Comparison of ENCODE assay signal across 19 mouse cellular contexts in the genomic region with DNA sequence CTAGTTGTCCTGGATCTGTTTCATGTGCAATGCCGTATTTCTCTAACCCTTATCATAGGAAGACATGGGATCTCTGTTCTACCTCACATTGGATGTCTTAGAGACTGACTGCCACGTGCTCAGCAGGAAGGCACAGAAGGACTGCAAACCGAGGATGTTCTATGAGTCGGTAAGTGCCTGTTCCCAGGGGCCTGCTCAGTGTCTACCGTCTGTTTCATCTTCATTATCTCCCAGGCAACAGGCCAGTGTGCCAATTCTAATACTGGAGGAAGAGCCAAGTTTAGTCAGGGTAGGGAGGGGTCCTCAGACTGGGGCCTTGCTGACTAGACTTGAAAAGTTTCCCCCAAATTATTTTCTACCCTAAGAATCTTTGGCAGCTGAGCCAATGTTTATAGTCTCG. TPM values are rescaled to one million over a fixed set of nuclear protein-coding genes. Genes with fewer than 3 reads are reported as not detected.
DNase-seq lines count a peak whose midpoint lies in the region; ATAC-seq and TF ChIP-seq lines count a peak whose summit lies in the region.
"Had no signal": no experiment of that assay in that cellular context is flagged by ENCODE, and none has a peak within 500 bp of the region (broad histone marks: within the 10 kb centered on the region; RNA-seq: fewer than 3 reads in every experiment).

No protein-coding gene starts in this region.

- H3K4me1 ChIP-seq in heart, embryonic 11.5 days (ENCODE audit: control insufficient read depth, insufficient read depth, low read length): no peaks in the 10 kb centered on the region
- no peaks in the 10 kb centered on the region for H3K4me1 ChIP-seq in neural tube, embryonic 13.5 days (replicated peaks)
- H3K4me1 ChIP-seq: liver, embryonic 12.5 days had no signal

- H3K27ac ChIP-seq in heart, embryonic 11.5 days (ENCODE audit: low read depth, low read length): no peak overlapping the region
- H3K27ac ChIP-seq in neural tube, embryonic 13.5 days (replicated peaks): no peak overlapping the region
- H3K27ac ChIP-seq in layer of hippocampus, adult 2 months: peak overlapping the region; percentile 72
- H3K27ac ChIP-seq: liver, embryonic 12.5 days had no signal

- WGBS in heart, embryonic 11.5 days (ENCODE audit: insufficient replicate concordance): 62% methylated on average over 6 of the region's 6 CpGs
- 56% methylated on average over 6 of the region's 6 CpGs for WGBS in neural tube, embryonic 13.5 days

- no peaks in the 10 kb centered on the region for H3K27me3 ChIP-seq in heart, embryonic 11.5 days (ENCODE audit: control insufficient read depth, insufficient read depth, low read length)
- H3K27me3 ChIP-seq in neural tube, embryonic 13.5 days: no peaks in the 10 kb centered on the region
- H3K27me3 ChIP-seq: liver, embryonic 12.5 days had no signal

- H3K9ac ChIP-seq in heart, embryonic 11.5 days (ENCODE audit: low read depth, low read length): no peak overlapping the region
- no peak overlapping the region for H3K9ac ChIP-seq in neural tube, embryonic 13.5 days
- H3K9ac ChIP-seq: liver, embryonic 12.5 days had no signal

- H3K9me3 ChIP-seq in heart, embryonic 11.5 days (replicated peaks; ENCODE audit: control insufficient read depth, low read length): no peaks in the 10 kb centered on the region
- H3K9me3 ChIP-seq in neural tube, embryonic 13.5 days: no peaks in the 10 kb centered on the region
- H3K9me3 ChIP-seq: liver, embryonic 12.5 days had no signal

- intact Hi-C loops in heart, postnatal 25 days (cut with DNase I): no loop called here

- no peak for TF ChIP-seq CTCF in layer of hippocampus, adult 2 months (conservative IDR thresholded peaks at IDR 0.05)

- H3K36me3 ChIP-seq in heart, embryonic 11.5 days (ENCODE audit: control insufficient read depth, insufficient read depth, low read length): no peaks in the 10 kb centered on the region
- no peaks in the 10 kb centered on the region for H3K36me3 ChIP-seq in neural tube, embryonic 13.5 days
- H3K36me3 ChIP-seq: liver, embryonic 12.5 days had no signal

- no peak overlapping the region for H3K4me3 ChIP-seq in heart, embryonic 11.5 days (ENCODE audit: low read depth, low read length)
- H3K4me3 ChIP-seq in neural tube, embryonic 13.5 days: no peak overlapping the region
- no peak overlapping the region for H3K4me3 ChIP-seq in layer of hippocampus, adult 2 months
- H3K4me3 ChIP-seq: liver, embryonic 12.5 days had no signal

- no peak for ATAC-seq in heart, embryonic 11.5 days (replicated peaks; ENCODE audit: insufficient number of reproducible peaks, low FRiP score, low TSS enrichment)
- peak; percentile 56; the same call in 1 of the 2 replicates for ATAC-seq in neural tube, embryonic 13.5 days (ENCODE audit: low read depth)
- ATAC-seq in activated CD4-positive, CD25-positive, alpha-beta regulatory T cell, adult 4 months: no peak
- ATAC-seq: liver, embryonic 12.5 days; lung, postnatal 0 days had no signal

- no peak overlapping the region for H3K4me2 ChIP-seq in heart, embryonic 11.5 days
- H3K4me2 ChIP-seq in neural tube, embryonic 13.5 days: no peak overlapping the region
- H3K4me2 ChIP-seq: liver, embryonic 12.5 days had no signal

- DNase-seq in heart, adult 11 months: peak; percentile 42
- DNase-seq in neural tube, embryonic 10.5 days (ENCODE audit: extremely low spot score, low spot score): no peak
- peak; percentile 44 to 68 for DNase-seq in layer of hippocampus, adult 2 months (ENCODE audit: low spot score in 2 of 2)
- no peak for DNase-seq in heart, postnatal 25 days (ENCODE audit: low spot score)
- DNase-seq: adrenal gland, postnatal 36 days; cerebellum, adult 11-12 months had no signal

RNA-seq across cellular contexts. Expression of gene Fetub, which starts 11.4 kb away (rescaled TPM):
- polyA plus RNA-seq in heart, embryonic 11.5 days (2014; fragmentation: Nextera tagmentation; extraction: Ambion mirVana): 0.19 TPM in 1 of 2 replicates, not detected in the other
- polyA plus RNA-seq in neural tube, embryonic 13.5 days (2015; fragmentation: Nextera tagmentation; extraction: Ambion mirVana): not detected in 2 replicates
- under 1 TPM; 0.49 to 0.54 TPM for total RNA-seq in layer of hippocampus, adult 2 months (2021)
- polyA plus RNA-seq in activated CD4-positive, CD25-positive, alpha-beta regulatory T cell, adult 4 months (2017; shearing (Covaris generic)): not detected
- under 1 TPM in 1 of 2 experiments, not detected in 1; 0.21 TPM for total RNA-seq in heart, postnatal 25 days (2021)
- total RNA-seq: granulocyte monocyte progenitor cell, adult 5-6 weeks; left cerebral cortex, postnatal 36 days; MEL had no signal
- polyA plus RNA-seq: heart, embryonic 16.5 days; intestine, embryonic 14.5 days; spleen, adult 2 months had no signal

RNA-seq across cellular contexts. Expression of gene Hrg, which starts 21.3 kb away (rescaled TPM):
- not detected in 2 replicates for polyA plus RNA-seq in heart, embryonic 11.5 days (2014; fragmentation: Nextera tagmentation; extraction: Ambion mirVana)
- 0.25 TPM in 1 of 2 replicates, not detected in the other for polyA plus RNA-seq in neural tube, embryonic 13.5 days (2015; fragmentation: Nextera tagmentation; extraction: Ambion mirVana)
- not detected for total RNA-seq in layer of hippocampus, adult 2 months (2021)
- polyA plus RNA-seq in activated CD4-positive, CD25-positive, alpha-beta regulatory T cell, adult 4 months (2017; shearing (Covaris generic)): not detected
- not detected for total RNA-seq in heart, postnatal 25 days (2021)
- total RNA-seq: granulocyte monocyte progenitor cell, adult 5-6 weeks; left cerebral cortex, postnatal 36 days; MEL had no signal
- polyA plus RNA-seq: heart, embryonic 16.5 days; intestine, embryonic 14.5 days; spleen, adult 2 months; testis, adult 2 months; urinary bladder, adult 2 months had no signal

RNA-seq across cellular contexts. Expression of gene Ahsg, which starts 38.5 kb away (rescaled TPM):
- polyA plus RNA-seq in heart, embryonic 11.5 days (2014; fragmentation: Nextera tagmentation; extraction: Ambion mirVana): 0.54 and 2.2 TPM in 2 replicates
- polyA plus RNA-seq in neural tube, embryonic 13.5 days (2015; fragmentation: Nextera tagmentation; extraction: Ambion mirVana): 0.50 and 0.61 TPM in 2 replicates
- not detected for total RNA-seq in layer of hippocampus, adult 2 months (2021)
- polyA plus RNA-seq in activated CD4-positive, CD25-positive, alpha-beta regulatory T cell, adult 4 months (2017; shearing (Covaris generic)): not detected
- 10 to 100 TPM in 1 of 2 experiments, 1 to 10 TPM in 1; 9.7 to 11.6 TPM for total RNA-seq in heart, postnatal 25 days (2021)
- total RNA-seq: granulocyte monocyte progenitor cell, adult 5-6 weeks; left cerebral cortex, postnatal 36 days; MEL had no signal

Comparison
In these comparisons a context has a peak if more than half of its experiments do, and no peak if none do; other contexts are left out.
1. DNase-seq: peak in heart, adult 11 months (single experiment) and layer of hippocampus, adult 2 months (2 of 2); none in neural tube, embryonic 10.5 days (single experiment) and heart, postnatal 25 days (single experiment).